Mouse (Mus musculus) common myeloid progenitor, adult 5-6 weeks (primary cell): ENCODE measurements around the gene Gm5294. TPM values are rescaled to one million over a fixed set of nuclear protein-coding genes. Genes with fewer than 3 reads are reported as not detected.
A peak's percentile ranks its signal among the peaks of the same experiment; 100 is the strongest.

ENCODE experiments used
- ATAC-seq: replicated peaks from 2 replicates; pipeline ENCODE4 v1.8.0; 2016; ENCODE audit warnings: low read depth, mild to moderate bottlenecking, moderate TSS enrichment, inconsistent platforms; ENCODE audit not compliant: poor library complexity, severe bottlenecking
- total RNA-seq: library from RNA; stranded (forward); fragments of 200-1000, 187-1606 nt; gene quantifications from 2 replicates; pipeline ENCODE4 v1.2.3, GENCODE M21; 2017

Gene Gm5294
- total RNA-seq, 1 experiment from 2014 or later = not detected

DNA sequence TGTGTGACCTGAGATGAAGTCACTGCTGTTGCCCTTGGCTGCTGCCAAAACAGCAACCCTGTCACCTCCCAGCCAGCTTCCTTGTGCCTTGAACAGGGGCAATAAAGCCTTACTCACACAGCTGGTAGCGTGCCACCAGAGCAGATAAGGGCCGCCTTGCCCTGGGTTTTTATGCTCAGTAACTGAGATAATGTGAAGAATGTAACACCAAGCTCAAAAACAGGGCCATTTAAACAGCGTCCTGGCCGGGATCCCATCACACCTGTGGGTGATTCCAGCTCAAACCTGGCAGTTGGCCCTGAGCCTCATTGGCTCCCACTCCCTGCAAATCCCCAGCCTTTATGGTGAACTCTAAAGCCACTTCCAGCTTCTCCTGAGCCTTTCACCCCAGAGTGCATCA, 26.6 kb downstream of the Gm5294 start:
- peak; percentile 55; the same call in 1 of the 2 replicates for ATAC-seq

DNA sequence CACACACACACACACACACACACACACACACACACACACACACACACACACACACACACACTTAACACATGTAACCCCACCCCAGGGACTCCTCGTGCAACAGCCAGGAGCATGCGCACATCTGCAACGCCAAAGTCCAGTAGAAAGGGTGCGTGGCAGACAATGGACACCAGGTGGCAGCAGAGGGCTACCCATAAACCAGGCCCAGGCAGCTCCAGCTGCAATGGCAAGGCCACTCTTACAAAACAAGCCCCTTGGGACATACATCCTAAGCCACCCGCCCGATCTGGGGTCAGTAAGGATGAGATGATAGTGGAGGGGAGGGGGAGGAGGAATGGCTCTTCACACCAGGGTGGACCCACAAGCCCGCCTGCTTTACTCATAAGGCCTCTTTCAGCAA, 28.2 kb downstream of the Gm5294 start:
- ATAC-seq = peak; percentile 95

DNA sequence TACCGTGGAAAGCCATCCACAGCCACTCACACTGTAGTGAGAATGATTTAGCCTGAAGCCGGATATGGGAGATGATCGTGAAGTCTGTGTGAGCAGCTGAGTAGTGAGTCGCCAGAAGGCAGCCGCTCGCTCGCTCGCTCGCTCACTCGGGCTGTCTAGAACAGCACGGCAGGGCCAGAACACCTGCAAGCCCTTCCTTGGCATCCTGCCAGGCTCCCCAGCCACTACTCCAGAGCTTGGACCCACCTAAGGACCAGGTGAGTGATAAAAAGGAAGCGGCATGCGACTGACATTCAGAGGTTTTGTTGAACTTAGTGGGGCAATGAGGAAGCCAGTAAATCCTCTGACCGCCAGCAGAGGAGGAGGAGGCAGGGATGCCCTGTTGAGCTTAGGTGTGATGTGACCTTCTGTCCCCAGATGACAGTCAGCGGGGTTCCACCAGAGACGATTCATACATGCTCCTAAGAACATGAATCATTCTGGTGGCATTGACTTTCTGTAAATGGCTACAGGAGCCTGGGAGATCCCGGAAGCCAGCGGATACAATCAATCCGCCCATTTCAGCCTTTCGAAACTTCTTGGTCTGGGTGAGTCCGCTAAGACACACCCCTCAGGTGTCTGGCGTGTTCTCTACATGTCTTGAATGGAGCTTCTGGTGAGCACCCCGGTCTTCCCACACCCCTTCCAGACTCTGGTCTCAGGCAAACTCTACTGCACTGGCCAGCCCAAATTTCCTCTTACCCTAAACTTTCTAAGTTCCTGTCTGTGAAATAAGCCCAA, 30.0 kb downstream of the Gm5294 start:
- ATAC-seq = no peak

- ATAC-seq = no peak
These were observed 30.6 kb downstream of the Gm5294 start for GRCm38 (mm10) chr5:138850462-138850844.

GRCm38 (mm10) chr5:138851296-138851780, 31.5 kb downstream of the Gm5294 start:
- no peak for ATAC-seq

- no peak for ATAC-seq
These were observed 32.3 kb downstream of the Gm5294 start for GRCm38 (mm10) chr5:138852151-138852550.

DNA sequence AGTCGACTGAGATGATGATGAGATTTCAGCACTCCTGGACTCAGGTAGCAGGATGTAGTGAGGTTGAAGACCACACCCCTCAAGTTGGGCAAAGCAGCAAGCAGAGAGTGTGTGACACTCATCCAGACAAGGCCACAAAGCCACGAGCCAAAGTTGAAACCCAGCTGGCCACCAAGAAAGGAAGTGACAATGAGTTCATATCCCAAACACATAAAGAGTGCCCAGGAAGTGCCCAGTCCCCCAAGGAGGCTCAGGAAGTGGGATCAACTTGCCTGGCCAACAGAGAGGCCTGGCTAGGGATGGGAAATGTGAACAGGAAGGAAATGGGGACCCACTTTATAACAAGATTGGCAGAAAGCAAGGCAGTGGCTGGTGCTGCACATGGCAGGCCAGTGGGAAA, 33.5 kb downstream of the Gm5294 start:
- peak; percentile 51 for ATAC-seq

DNA sequence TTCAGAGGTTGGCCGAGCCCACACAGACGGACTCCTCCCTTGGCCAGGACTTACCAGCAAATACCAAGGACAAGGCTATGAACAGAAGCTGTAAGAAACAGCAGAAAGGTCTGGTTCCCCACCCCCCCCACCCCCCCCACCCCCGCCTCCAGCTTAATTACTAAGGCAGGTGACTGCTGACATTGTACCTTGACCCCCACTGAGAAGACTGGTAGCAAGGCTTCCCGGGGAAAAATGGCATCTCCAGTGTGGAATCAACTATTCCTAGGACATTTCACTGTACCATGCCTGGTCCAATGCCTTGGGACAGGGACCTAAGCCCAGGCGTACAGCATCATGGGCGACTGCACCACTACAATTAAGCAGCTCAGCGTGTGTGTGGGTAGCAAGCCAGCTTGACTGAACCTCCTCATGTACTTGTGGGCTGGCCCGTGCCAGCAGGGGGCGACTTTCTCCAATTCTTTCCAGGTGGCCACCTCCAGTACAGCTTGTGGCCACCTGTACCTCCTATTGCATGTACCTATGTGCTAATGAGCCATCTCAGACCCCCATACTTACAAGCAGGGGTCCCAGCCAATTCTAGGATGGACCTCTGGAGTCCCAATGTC, 37.2 kb downstream of the Gm5294 start:
- ATAC-seq = peak; percentile 56; the same call in 1 of the 2 replicates

DNA sequence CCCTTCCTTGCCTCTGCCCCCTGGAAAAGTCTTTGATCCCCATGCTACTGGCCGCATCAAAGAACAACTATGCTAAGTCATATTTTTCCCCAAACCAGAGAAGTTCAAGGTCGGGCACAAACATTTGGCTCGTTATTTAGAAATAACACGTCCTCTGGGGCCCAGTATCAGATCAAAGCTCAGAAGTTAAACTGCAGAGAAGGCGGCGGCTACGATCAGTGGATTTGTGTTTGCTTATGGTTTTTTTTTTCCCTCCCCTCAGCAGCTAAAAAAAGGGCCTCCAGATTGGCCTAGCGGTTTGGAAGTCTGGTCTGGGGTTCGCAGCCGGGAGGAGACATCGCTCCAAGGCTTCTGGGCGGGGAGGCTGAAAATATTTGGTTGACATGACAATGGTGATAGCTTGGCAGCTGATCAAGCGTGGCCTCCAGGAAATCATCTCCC, 38.0 kb downstream of the Gm5294 start:
- no peak for ATAC-seq

DNA sequence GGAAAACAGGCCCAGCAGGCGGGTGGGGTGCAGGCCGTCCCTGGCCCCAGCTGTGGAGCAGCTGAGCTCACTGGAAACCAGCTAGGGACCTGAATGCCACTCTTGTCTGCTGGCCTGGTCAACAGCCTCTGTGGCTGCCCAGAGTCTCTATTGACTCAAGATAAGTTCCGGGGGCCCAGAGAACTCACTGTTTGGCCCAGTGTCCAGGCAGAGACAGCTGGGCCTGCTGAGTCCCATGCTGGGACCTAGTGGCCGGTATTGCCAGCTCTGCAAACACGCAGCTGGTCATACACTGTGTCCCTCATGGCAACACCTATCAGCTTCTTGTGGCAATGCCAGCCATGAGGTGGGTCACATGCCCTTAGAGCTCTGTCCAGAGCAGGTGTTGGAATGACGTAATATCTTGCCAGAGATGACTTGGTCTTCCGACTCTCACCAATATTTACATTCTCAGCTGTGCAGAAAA, 43.8 kb downstream of the Gm5294 start:
- ATAC-seq = no peak

DNA sequence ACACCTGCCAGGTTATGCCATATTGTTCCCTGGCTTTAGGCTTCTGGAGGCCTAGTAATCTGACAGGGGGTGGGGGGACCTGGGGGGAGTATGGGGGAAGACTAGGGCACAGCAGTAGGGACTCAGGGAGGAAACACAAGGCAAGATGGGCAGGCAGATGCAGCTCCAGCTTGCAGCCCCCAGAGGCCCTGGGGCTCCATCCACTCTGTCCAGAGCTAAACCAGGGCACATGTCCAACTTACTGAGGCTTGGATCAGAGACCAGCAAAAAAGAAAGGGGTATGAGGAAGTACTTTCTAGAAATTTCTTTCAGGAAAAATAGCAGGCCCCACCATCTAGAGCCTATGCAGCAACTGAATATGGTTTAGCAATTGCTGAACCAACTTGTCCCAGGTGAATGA, 44.3 kb downstream of the Gm5294 start:
- no peak for ATAC-seq

DNA sequence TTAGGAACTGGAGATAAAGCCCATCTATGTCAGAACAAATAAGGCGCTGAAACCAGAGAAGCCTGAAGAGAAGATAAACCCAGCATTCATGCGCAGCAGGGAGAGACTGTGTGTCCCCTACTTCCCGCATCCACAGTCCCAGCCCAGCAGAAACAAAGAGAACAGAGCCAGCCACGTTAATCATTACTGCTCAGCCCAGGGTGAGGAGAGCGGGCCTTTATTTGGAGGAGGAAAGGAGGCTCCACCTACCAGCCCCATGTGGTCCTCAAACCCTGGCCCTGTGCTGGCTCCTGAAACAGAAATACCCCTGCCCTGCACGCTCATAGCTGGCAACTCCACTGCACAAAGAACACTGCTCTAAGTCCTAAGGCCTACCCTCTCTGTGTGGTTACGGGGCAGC, 45.0 kb downstream of the Gm5294 start:
- ATAC-seq = no peak

DNA sequence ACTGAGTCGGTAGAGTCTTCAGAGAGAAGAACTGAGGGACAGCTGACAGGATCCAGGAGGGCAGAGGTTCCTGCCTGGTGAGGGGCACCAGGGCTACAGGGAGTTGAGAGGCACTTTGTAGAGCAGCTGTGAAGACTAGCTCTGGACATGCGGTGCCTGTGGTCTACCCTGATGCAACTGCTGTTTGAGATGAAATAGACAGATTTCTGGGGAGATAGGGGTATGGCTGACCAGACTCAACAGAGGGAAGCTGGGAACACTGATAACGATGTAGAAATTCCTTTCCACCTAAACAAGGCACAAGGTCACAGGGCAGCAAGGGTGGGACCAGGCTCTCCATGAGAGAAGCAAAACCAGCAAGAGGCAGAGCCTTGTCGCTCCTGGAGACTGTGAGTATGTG, 45.8 kb downstream of the Gm5294 start:
- peak; percentile 67 for ATAC-seq

Other genes with a start within 250 kb of the Gm5294 start
- gene Zfp68, start 200.3 kb upstream of the Gm5294 start, total RNA-seq = 63.6 and 89.1 TPM in 2 replicates
- 17.7 and 18.4 TPM in 2 replicates for gene A430033K04Rik, start 197.2 kb upstream of the Gm5294 start, total RNA-seq
- gene Fam20c, start 65.6 kb upstream of the Gm5294 start, total RNA-seq = 0.87 and 1.6 TPM in 2 replicates
- 1.1 TPM in 1 of 2 replicates, not detected in the other for gene Pdgfa, start 177.3 kb downstream of the Gm5294 start, total RNA-seq